Mouse (Mus musculus): ENCODE results near the gene Napsa.

- TF ChIP-seq CTCF (conservative IDR thresholded peaks at IDR 0.05; ENCODE audit: insufficient read depth, insufficient read length, low read depth, low read length) (no peak), POLR2A (IDR thresholded peaks at IDR 0.05; ENCODE audit: low read depth, low read length) (no peak)
Observed at GRCm38 (mm10) chr7:44557629-44558028, 14.6 kb upstream of the Napsa start.
